Mouse (Mus musculus) embryonic facial prominence, embryonic 15.5 days (tissue): ENCODE data around the gene Mta1. TPM values are rescaled to one million over a fixed set of nuclear protein-coding genes. Genes with fewer than 3 reads are reported as not detected.

Experiments used
- ATAC-seq: fragments of 200-750 bp; cut with Nextera tagmentation; 2 replicates; pipeline ENCODE4 v1.8.0; 2017; ENCODE audit warnings: low read depth, moderate TSS enrichment; ENCODE audit not compliant: insufficient number of reproducible peaks, low FRiP score, low TSS enrichment
- H3K27ac ChIP-seq: fragments of 300-500 bp; sonication (generic); replicated peaks from 2 replicates; pipeline ENCODE4 v1.5.1; 2015; ENCODE audit warnings: mild to moderate bottlenecking, inconsistent platforms
- H3K27me3 ChIP-seq: fragments of 300-500 bp; sonication (generic); 2 replicates; pipeline ENCODE4 v1.6.1; 2015; ENCODE audit warnings: inconsistent platforms
- H3K36me3 ChIP-seq: fragments of 300-500 bp; sonication (generic); 2 replicates; pipeline ENCODE4 v1.6.1; 2015; ENCODE audit warnings: mild to moderate bottlenecking, inconsistent platforms
- H3K4me1 ChIP-seq: fragments of 300-500 bp; sonication (generic); 2 replicates; pipeline ENCODE4 v1.6.1; 2015; ENCODE audit warnings: inconsistent platforms
- H3K4me2 ChIP-seq: fragments of 300-500 bp; sonication (generic); replicated peaks from 2 replicates; pipeline ENCODE4 v1.6.1; 2015; ENCODE audit warnings: mild to moderate bottlenecking, inconsistent platforms
- H3K4me3 ChIP-seq: fragments of 300-500 bp; sonication (generic); replicated peaks from 2 replicates; pipeline ENCODE4 v1.5.1; 2015; ENCODE audit warnings: mild to moderate bottlenecking, inconsistent platforms
- H3K9ac ChIP-seq: fragments of 300-500 bp; sonication (generic); 2 replicates; pipeline ENCODE4 v1.6.1; 2015; ENCODE audit warnings: inconsistent platforms
- H3K9me3 ChIP-seq: fragments of 300-500 bp; sonication (generic); replicated peaks from 2 replicates; pipeline ENCODE4 v1.6.1; 2016; ENCODE audit warnings: inconsistent platforms
- WGBS: fragments of 180-500 bp; shearing (Covaris S2); methylation state at CpG from one replicate; pipeline ENCODE4 v1.1.7; 2015; 5-methylcytosine and 5-hydroxymethylcytosine counted together
- polyA plus RNA-seq: library from polyadenylated mRNA; unstranded; fragments of >200 nt; fragmentation: Nextera tagmentation; extraction: Ambion mirVana; gene quantifications from 2 replicates; pipeline ENCODE4 v1.2.1, GENCODE M21; 2015

Gene Mta1
- polyA plus RNA-seq, 1 experiment from 2014 or later, result 14.7 TPM

DNA sequence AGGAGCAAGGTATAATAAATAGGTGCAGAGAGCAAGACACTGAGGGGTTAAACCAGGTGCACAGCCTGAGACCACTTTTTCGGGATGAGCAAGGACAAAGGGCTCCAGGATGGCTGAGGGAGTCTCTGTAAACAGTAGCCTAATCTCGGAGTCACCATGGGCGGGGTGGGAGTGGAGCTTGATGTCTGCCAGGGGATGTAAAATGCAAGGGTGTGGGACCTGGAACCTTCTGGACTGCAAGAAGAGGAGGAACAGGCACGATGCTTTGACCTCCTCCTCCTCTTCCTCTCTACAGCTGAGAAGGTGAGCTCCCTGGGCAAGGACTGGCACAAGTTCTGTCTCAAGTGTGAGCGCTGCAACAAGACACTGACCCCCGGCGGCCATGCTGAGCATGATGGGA lies 45.1 kb downstream of the Mta1 start:
- H3K27ac ChIP-seq, result no peak overlapping the region; the same call in 1 of the 2 replicates
- no peak for ATAC-seq
- peak overlapping the region; percentile 58 for H3K4me3 ChIP-seq
- H3K36me3 ChIP-seq, result peaks cover 2% of the 10 kb centered on the region; the same call in 1 of the 2 replicates
- no peak overlapping the region for H3K9ac ChIP-seq
- peaks cover 68% of the 10 kb centered on the region for H3K4me1 ChIP-seq
- H3K27me3 ChIP-seq, result peaks cover 27% of the 10 kb centered on the region
- WGBS, result 51% methylated on average over 7 of the region's 7 CpGs
- peak overlapping the region; percentile 91 for H3K4me2 ChIP-seq
- H3K9me3 ChIP-seq, result no peaks in the 10 kb centered on the region

DNA sequence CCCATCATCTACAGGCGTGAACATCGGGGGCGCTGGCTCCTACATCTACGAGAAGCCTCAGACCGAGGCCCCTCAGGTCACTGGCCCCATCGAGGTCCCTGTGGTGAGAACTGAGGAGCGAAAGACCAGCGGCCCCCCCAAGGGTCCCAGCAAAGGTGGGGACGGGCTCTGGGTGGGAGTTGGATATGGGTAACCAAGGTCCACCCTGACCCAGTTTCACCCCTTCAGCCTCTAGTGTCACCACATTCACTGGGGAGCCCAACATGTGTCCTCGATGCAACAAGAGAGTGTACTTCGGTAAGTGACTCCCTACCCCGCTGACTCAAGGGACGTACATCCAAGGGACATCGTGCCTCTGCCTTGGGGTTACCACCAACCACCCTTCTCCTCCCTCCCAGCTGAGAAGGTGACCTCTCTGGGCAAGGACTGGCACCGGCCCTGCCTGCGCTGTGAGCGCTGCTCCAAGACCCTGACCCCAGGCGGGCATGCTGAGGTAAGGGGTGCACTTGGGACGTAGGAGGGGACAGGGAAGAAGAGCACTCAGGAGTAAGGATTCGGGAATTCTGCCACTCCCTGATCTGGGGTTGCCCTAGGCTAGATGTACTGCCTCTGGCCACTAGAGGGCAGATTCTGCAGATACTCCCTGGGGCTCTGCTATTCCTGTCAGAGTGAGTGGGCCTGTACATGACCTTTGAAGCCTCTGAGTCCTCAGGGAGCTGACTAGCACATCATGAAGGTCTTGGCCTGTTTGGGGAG lies 46.1 kb downstream of the Mta1 start:
- no peak for ATAC-seq
- peaks cover 27% of the 10 kb centered on the region for H3K27me3 ChIP-seq
- no peak overlapping the region for H3K4me2 ChIP-seq
- H3K4me3 ChIP-seq, result no peak overlapping the region
- peaks cover 65% of the 10 kb centered on the region for H3K4me1 ChIP-seq
- H3K9me3 ChIP-seq, result no peaks in the 10 kb centered on the region
- H3K27ac ChIP-seq, result no peak overlapping the region
- no peak overlapping the region for H3K9ac ChIP-seq
- 83% methylated on average over 20 of the region's 20 CpGs for WGBS
- no peaks in the 10 kb centered on the region for H3K36me3 ChIP-seq

DNA sequence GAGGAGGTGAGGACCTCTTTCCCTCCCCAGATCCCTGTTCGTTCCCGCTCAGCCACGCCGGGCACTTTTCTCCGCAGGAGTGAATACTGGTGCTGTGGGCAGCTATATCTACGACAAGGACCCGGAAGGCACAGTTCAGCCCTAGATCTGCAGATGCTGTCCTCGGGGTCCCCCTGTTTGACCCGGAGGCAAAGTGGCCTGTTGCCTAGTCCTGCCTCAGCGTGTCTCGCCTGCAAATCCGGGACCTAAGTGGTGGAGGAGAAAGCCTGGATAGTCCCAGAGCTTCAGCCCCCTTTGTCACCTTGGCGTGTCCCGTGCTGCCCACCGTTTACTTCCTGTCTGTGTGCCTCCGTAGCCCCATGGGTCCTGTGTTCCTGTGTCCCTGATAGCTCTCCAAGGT lies 46.8 kb downstream of the Mta1 start:
- ATAC-seq, result no peak
- WGBS, result 87% methylated on average over 16 of the region's 16 CpGs
- Histone ChIP-seq H3K9ac (no peak overlapping the region), H3K36me3 (no peaks in the 10 kb centered on the region), H3K27ac (no peak overlapping the region), H3K4me2 (no peak overlapping the region), H3K4me3 (no peak overlapping the region), H3K9me3 (no peaks in the 10 kb centered on the region), H3K4me1 (peaks cover 58% of the 10 kb centered on the region), H3K27me3 (peaks cover 28% of the 10 kb centered on the region)

DNA sequence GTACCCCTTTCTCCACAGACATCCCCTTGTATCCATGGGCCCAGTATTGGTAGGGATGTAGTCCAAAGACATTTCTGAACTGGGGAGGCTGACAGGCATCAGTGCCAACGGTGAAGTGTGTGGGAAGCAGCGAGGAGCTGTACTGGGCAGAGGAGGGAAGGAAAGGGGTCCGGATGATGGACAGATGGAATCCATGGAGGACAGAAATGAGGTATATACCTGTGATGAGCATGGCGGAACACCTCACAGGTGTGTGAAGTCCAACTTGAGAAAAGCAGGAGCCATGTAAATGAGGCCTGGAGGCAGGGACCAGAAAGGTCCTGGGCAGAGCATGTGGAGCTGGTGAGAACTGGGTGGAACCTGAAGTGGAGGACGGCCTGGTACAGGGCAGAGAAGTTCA lies 47.5 kb downstream of the Mta1 start:
- H3K36me3 ChIP-seq, result no peaks in the 10 kb centered on the region
- H3K9ac ChIP-seq, result no peak overlapping the region
- WGBS, result 89% methylated on average over 5 of the region's 5 CpGs
- H3K4me2 ChIP-seq, result no peak overlapping the region
- no peak overlapping the region for H3K4me3 ChIP-seq
- no peaks in the 10 kb centered on the region for H3K9me3 ChIP-seq
- H3K27ac ChIP-seq, result no peak overlapping the region
- ATAC-seq, result no peak
- peaks cover 31% of the 10 kb centered on the region for H3K27me3 ChIP-seq
- peaks cover 51% of the 10 kb centered on the region for H3K4me1 ChIP-seq

DNA sequence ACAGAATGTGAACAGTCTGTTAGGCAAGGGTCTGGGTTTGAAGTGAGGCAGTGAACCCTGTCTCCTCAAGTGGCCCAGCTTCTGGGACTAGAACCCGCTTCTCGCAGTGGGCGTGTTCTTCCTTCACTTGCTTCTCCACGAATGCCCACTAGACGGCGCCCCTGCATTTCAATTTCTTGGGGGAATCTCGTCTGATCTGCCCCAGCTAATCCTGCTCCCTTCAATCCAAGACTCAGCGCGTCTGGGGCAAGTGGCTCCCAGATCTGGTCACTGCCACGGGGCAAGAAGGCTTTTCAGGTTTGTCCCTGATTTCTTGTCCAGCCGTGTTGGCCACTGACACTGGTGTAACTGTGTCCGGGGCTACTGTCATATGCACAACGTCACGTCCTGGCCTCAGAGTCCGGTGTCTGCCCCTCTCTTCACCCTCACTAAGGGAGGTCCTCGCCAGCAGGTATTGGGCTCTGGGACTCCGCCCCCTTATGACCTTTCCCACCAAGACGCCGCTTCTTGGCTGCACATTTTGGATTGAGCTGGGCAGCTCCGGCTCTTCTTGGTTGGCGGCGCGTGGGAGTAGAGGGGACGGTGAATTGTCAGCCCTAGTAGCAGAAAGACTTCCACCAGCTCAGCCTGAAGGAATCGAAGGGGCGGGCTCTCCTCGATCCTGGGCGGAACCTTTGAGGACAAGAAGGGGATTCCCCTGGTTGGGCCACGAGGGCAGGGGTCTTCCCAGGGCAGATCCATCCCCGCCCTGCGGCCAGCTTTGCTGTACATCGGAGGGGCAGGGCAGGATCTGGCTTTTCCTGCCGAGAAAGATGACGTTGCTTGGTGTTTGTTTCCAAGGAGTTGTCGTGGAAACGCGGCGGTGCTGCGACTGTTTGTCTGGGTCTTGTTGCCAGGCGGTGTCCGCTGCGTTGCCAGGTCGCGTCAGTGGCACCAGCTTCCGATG lies 48.3 kb downstream of the Mta1 start, which contains the start of gene Crip1:
Gene Crip1 (plus strand): TSS at position 205 of the 946 bp plus-strand sequence.
- Histone ChIP-seq H3K4me2 (peak within 1 kb of the TSS; percentile 41), H3K9me3 (no peaks in the 10 kb centered on the region), H3K27me3 (peaks cover 31% of the 10 kb centered on the region), H3K9ac (no peak within 1 kb of the TSS), H3K27ac (0 out of 2 replicates have a peak within 1 kb of the TSS, but pooled peaks have one; percentile 0), H3K4me1 (peaks cover 48% of the 10 kb centered on the region), H3K36me3 (no peaks in the 10 kb centered on the region), H3K4me3 (peak within 1 kb of the TSS; percentile 16)
- WGBS, result 6% methylated on average over 45 of the region's 45 CpGs
- no peak for ATAC-seq

DNA sequence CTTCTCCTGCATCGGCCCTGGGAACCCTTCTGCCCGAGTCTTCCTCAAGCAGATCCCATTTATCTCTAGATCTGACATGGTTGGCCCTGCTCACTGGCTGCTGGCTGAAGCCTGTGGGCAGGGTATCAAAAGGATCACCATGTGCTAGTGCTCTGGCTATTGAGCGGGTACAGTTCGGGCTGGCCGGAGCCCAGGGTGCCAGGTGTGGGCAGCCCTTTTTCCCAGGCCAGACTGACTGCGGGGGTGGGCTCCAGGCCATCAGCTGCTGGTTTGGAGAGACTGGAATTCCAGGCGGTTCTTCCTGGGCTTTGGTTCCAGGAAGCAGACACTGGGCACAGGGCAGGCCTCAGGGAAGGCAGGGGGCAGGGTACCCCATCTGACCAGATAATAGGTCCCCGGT lies 49.4 kb downstream of the Mta1 start:
- H3K36me3 ChIP-seq, result no peaks in the 10 kb centered on the region
- H3K27ac ChIP-seq, result no peak overlapping the region; the same call in 1 of the 2 replicates
- H3K9me3 ChIP-seq, result no peaks in the 10 kb centered on the region
- ATAC-seq, result no peak
- H3K4me3 ChIP-seq, result no peak overlapping the region
- no peak overlapping the region for H3K9ac ChIP-seq
- H3K4me1 ChIP-seq, result peaks cover 48% of the 10 kb centered on the region
- no peak overlapping the region for H3K4me2 ChIP-seq
- 82% methylated on average over 8 of the region's 8 CpGs for WGBS
- H3K27me3 ChIP-seq, result peaks cover 27% of the 10 kb centered on the region

DNA sequence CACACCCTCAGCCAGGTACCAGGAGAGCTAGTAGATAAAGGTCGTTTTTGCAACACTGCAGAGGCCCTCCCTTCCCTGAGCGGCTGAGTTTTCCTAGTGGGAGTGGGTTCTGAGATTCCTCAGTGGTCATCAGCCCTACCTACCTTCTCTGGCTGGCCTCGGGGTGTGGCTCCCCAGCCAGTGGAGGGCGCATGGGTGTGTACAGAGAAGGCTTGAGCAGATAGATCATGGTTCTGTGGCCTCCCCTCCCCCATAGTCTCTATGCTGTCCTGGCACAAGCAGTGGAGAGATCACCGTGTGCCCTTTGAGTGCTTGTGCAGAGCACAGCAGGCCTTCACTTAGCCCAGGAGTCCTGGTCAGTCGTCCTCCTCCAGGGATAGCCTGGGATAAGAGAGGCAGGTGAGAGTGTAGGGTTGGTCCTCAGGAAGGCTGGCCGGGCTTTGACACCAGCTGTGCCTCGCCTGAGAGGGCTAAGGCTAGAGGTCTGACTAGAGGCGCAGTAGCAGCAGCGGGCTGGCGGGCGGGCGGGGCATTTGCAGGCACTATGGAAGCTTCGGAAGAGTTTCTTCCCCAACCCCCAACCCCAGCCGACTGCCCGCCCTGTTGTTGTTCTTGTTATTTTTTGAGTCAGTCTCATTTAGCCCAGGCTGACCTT lies 50.4 kb downstream of the Mta1 start:
- no peak overlapping the region for H3K4me3 ChIP-seq
- no peak overlapping the region for H3K27ac ChIP-seq
- ATAC-seq, result no peak
- no peak overlapping the region for H3K9ac ChIP-seq
- peaks cover 21% of the 10 kb centered on the region for H3K27me3 ChIP-seq
- H3K36me3 ChIP-seq, result no peaks in the 10 kb centered on the region
- H3K4me2 ChIP-seq, result no peak overlapping the region
- H3K9me3 ChIP-seq, result no peaks in the 10 kb centered on the region
- 46% methylated on average over 16 of the region's 16 CpGs for WGBS
- H3K4me1 ChIP-seq, result peaks cover 41% of the 10 kb centered on the region

DNA sequence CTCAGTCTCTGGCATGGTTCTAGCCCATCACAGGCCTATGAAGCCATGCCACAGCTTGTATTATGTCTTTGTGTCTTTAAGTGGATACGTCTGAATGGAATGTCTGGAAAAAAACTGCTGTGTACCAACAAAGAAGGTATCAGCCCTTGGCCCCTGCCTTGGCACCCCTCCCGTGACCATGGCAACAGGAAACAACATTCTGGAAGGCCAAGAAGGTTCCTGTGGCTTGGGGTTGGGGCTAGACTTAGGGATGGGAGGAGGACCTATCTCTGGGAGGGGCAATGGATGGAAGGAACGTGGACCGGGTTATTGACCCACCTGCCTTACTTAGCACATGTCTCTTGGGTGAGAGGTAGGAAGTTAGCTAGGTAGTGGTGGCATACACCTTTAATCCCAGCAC lies 51.3 kb downstream of the Mta1 start:
- ATAC-seq, result no peak
- peaks cover 41% of the 10 kb centered on the region for H3K4me1 ChIP-seq
- no peaks in the 10 kb centered on the region for H3K9me3 ChIP-seq
- WGBS, result 70% methylated on average over 4 of the region's 4 CpGs
- H3K36me3 ChIP-seq, result no peaks in the 10 kb centered on the region
- no peak overlapping the region for H3K4me2 ChIP-seq
- H3K27ac ChIP-seq, result no peak overlapping the region
- no peak overlapping the region for H3K9ac ChIP-seq
- peaks cover 21% of the 10 kb centered on the region for H3K27me3 ChIP-seq
- no peak overlapping the region for H3K4me3 ChIP-seq

DNA sequence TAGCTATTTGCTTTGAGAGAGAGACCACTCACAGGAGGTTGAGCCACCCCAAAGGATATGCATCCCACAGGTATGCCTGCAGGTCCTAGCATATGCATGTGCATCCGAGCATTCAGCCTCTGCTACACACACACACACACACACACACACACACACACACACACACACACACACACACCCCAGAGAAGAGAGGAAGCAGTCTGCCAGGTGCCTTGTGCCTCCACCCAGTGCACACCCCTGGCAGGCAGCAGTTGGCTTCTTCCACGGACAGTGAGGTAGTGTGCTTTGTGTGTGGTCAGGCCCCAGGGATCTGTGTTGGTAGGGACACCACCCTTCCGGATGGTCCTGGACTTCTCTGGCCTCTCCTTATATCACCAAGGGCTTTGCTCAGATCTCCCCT lies 51.8 kb downstream of the Mta1 start:
- WGBS, result 67% methylated on average over 3 of the region's 3 CpGs
- no peaks in the 10 kb centered on the region for H3K9me3 ChIP-seq
- no peak overlapping the region for H3K4me2 ChIP-seq
- peaks cover 21% of the 10 kb centered on the region for H3K27me3 ChIP-seq
- H3K4me1 ChIP-seq, result peaks cover 45% of the 10 kb centered on the region
- H3K9ac ChIP-seq, result no peak overlapping the region
- no peak for ATAC-seq
- H3K27ac ChIP-seq, result no peak overlapping the region
- no peak overlapping the region for H3K4me3 ChIP-seq
- H3K36me3 ChIP-seq, result no peaks in the 10 kb centered on the region

DNA sequence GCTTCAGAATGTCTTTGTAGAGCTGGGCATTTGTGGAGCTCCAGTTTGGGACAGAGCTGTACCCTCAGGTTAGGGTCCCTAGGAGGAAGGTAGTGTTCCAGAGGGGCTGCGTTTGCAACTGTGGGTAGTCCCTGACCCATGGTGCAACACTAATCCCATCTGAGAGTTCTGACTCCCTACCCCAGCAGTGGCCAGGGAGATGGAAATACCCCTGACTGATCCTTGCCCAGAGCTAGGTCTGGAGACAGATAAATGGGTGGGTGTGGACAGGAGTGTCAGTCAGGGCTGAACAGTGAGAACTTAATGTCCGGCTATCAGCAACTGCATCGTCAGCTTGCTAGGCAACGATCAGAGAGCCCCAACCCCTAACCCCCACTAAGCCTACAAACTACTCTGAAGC lies 52.5 kb downstream of the Mta1 start:
- ATAC-seq, result no peak
- H3K36me3 ChIP-seq, result no peaks in the 10 kb centered on the region
- H3K9ac ChIP-seq, result no peak overlapping the region
- no peaks in the 10 kb centered on the region for H3K9me3 ChIP-seq
- H3K27me3 ChIP-seq, result peaks cover 21% of the 10 kb centered on the region
- WGBS, result 75% methylated on average over 4 of the region's 4 CpGs
- H3K4me1 ChIP-seq, result peaks cover 52% of the 10 kb centered on the region
- no peak overlapping the region for H3K4me3 ChIP-seq
- H3K4me2 ChIP-seq, result no peak overlapping the region
- H3K27ac ChIP-seq, result no peak overlapping the region

DNA sequence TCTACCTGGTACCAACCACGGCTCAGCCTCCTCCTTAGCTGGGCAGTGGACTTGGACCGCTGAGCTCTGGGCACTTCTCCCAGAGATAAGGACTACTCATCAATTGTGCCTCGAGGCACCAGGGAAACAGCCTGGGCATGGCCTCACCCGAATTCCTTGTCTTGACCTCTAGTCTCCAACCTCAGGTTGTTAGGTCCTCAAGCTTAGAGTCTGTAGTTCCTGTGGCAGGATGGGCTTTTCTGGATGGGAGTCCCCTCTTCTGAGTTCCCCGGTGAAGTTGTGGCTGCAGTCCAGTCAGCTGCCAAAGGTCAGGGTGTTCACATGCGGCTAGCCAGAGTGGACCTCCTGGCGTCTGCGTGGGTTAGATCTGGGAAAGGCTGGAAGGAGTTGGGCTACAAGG lies 53.0 kb downstream of the Mta1 start:
- Histone ChIP-seq H3K36me3 (no peaks in the 10 kb centered on the region), H3K4me2 (no peak overlapping the region), H3K4me3 (no peak overlapping the region), H3K27me3 (peaks cover 21% of the 10 kb centered on the region), H3K27ac (no peak overlapping the region), H3K4me1 (peaks cover 51% of the 10 kb centered on the region), H3K9ac (no peak overlapping the region), H3K9me3 (no peaks in the 10 kb centered on the region)
- no peak for ATAC-seq
- 70% methylated on average over 8 of the region's 8 CpGs for WGBS
